In genomic region chr5:134788237-134788636, GRCm38 (mm10) we compare ENCODE assay signal across 9 mouse cellular contexts. TPM values are rescaled to one million over a fixed set of nuclear protein-coding genes. Genes with fewer than 3 reads are reported as not detected.
DNase-seq lines count a peak whose midpoint lies in the region; ATAC-seq and TF ChIP-seq lines count a peak whose summit lies in the region.
"Had no signal": no experiment of that assay in that cellular context is flagged by ENCODE, and none has a peak within 500 bp of the region (broad histone marks: within the 10 kb centered on the region; RNA-seq: fewer than 3 reads in every experiment).

No protein-coding gene starts in this region.

- H3K9me3 ChIP-seq in hindbrain, postnatal 0 days (ENCODE audit: low read length), result peaks cover 4% of the 10 kb centered on the region; the same call in 1 of the 2 replicates
- H3K9me3 ChIP-seq in stomach, embryonic 16.5 days (replicated peaks; ENCODE audit: control insufficient read depth, low read length), result 0 out of 2 replicates have a peak, but pooled peaks cover 3% of the 10 kb centered on the region

- no peak for TF ChIP-seq CTCF in hindbrain, postnatal 0 days (IDR thresholded peaks at IDR 0.05; ENCODE audit: low read depth)

- 0 out of 2 replicates have a peak, but pooled peaks cover 3% of the 10 kb centered on the region for H3K4me1 ChIP-seq in hindbrain, postnatal 0 days (ENCODE audit: insufficient read depth, low read length)
- peaks cover 10% of the 10 kb centered on the region for H3K4me1 ChIP-seq in stomach, embryonic 16.5 days (ENCODE audit: control insufficient read depth, insufficient read depth, low read length)

- H3K9ac ChIP-seq in hindbrain, postnatal 0 days (replicated peaks; ENCODE audit: low read length), result no peak overlapping the region
- no peak overlapping the region for H3K9ac ChIP-seq in stomach, embryonic 16.5 days (ENCODE audit: low read length)

- WGBS in hindbrain, postnatal 0 days, result 36% methylated on average over 12 of the region's 12 CpGs
- 25% methylated on average over 12 of the region's 12 CpGs for WGBS in stomach, embryonic 16.5 days

- H3K27me3 ChIP-seq in hindbrain, postnatal 0 days (ENCODE audit: insufficient read depth, low read length), result no peaks in the 10 kb centered on the region
- H3K27me3 ChIP-seq in stomach, embryonic 16.5 days (ENCODE audit: control insufficient read depth, insufficient read depth, low read length), result no peaks in the 10 kb centered on the region

- no peak overlapping the region for H3K4me2 ChIP-seq in hindbrain, postnatal 0 days (ENCODE audit: low read depth, low read length)
- H3K4me2 ChIP-seq in stomach, embryonic 16.5 days (ENCODE audit: low read depth, low read length), result no peak overlapping the region

- ATAC-seq in hindbrain, postnatal 0 days, result peak; percentile 50
- peak; percentile 85 for ATAC-seq in stomach, embryonic 16.5 days (ENCODE audit: insufficient read depth, low FRiP score)

- DNase-seq in kidney, postnatal 4 days, result peak; percentile 56 to 71
- DNase-seq in kidney, postnatal 36 days, result no peak
- DNase-seq in gastrocnemius, postnatal 10 days, result peak; percentile 61
- peak; percentile 74 for DNase-seq in hindbrain, postnatal 0 days (ENCODE audit: low spot score)
- no peak for DNase-seq in frontal cortex, postnatal 10 days (ENCODE audit: low spot score in 2 of 2)
- no peak for DNase-seq in left cerebral cortex, adult 18-20 months (ENCODE audit: low spot score in 2 of 2)
- DNase-seq in spleen, postnatal 4 days (ENCODE audit: low spot score in 2 of 2), result no peak

- no peak overlapping the region for H3K27ac ChIP-seq in hindbrain, postnatal 0 days
- peak overlapping the region; percentile 37; the same call in 1 of the 2 replicates for H3K27ac ChIP-seq in stomach, embryonic 16.5 days (ENCODE audit: low read length)

- H3K36me3 ChIP-seq in hindbrain, postnatal 0 days (ENCODE audit: insufficient read depth, low read length), result no peaks in the 10 kb centered on the region
- no peaks in the 10 kb centered on the region for H3K36me3 ChIP-seq in stomach, embryonic 16.5 days (ENCODE audit: control insufficient read depth, insufficient read depth, low read length)

- no peak overlapping the region for H3K4me3 ChIP-seq in hindbrain, postnatal 0 days (ENCODE audit: low read length)
- H3K4me3 ChIP-seq in stomach, embryonic 16.5 days (replicated peaks; ENCODE audit: low read length), result no peak overlapping the region
- H3K4me3 ChIP-seq: myocyte had no signal

RNA-seq across cellular contexts. Expression of gene Eln, which starts 41.1 kb away (rescaled TPM):
- 100 to 1,000 TPM; 199 to 219 TPM for total RNA-seq in gastrocnemius, postnatal 10 days (2021)
- total RNA-seq in hindbrain, postnatal 0 days (2014; rRNA removed), result 31.8 and 43.3 TPM in 2 replicates
- 30.4 and 47.4 TPM in 2 replicates for polyA plus RNA-seq in hindbrain, postnatal 0 days (2015; fragmentation: Nextera tagmentation; extraction: Ambion mirVana)
- polyA plus RNA-seq in stomach, embryonic 16.5 days (2015; fragmentation: Nextera tagmentation; extraction: Ambion mirVana), result 93.7 and 97.0 TPM in 2 replicates
- 1 to 10 TPM; 7.3 to 7.5 TPM for total RNA-seq in left cerebral cortex, adult 18-20 months (2021)

Comparison
In these comparisons a context has a peak if more than half of its experiments do, and no peak if none do; other contexts are left out.
1. DNase-seq: peak in kidney, postnatal 4 days (2 of 2), gastrocnemius, postnatal 10 days (single experiment) and hindbrain, postnatal 0 days (single experiment); none in kidney, postnatal 36 days (0 of 2), frontal cortex, postnatal 10 days (0 of 2), left cerebral cortex, adult 18-20 months (0 of 2) and spleen, postnatal 4 days (0 of 2).